Mouse (Mus musculus): ENCODE results near the gene Drg1. TPM values are rescaled to one million over a fixed set of nuclear protein-coding genes. Genes with fewer than 3 reads are reported as not detected.

The Drg1 gene
- total and polyA plus RNA-seq, 2 experiments from 2014 or later: 73.1 to 176 TPM

Other genes with a start within 250 kb of the Drg1 start
- 16.9 and 18.2 TPM in 2 replicates for gene Sfi1, start 73.0 kb downstream of the Drg1 start, total RNA-seq (2014; rRNA removed)
- 9.5 and 9.9 TPM in 2 replicates for gene Sfi1, start 73.0 kb downstream of the Drg1 start, polyA plus RNA-seq (2015; fragmentation: Nextera tagmentation; extraction: Ambion mirVana)
- gene Eif4enif1, start 64.0 kb downstream of the Drg1 start, total RNA-seq (2014; rRNA removed): 42.1 and 47.7 TPM in 2 replicates
- gene Eif4enif1, start 64.0 kb downstream of the Drg1 start, polyA plus RNA-seq (2015; fragmentation: Nextera tagmentation; extraction: Ambion mirVana): 35.2 and 35.3 TPM in 2 replicates
- gene Patz1, start 22.5 kb upstream of the Drg1 start, total RNA-seq (2014; rRNA removed): 89.6 and 97.1 TPM in 2 replicates
- 38.8 and 40.4 TPM in 2 replicates for gene Patz1, start 22.5 kb upstream of the Drg1 start, polyA plus RNA-seq (2015; fragmentation: Nextera tagmentation; extraction: Ambion mirVana)
- 34.3 and 40.9 TPM in 2 replicates for gene Pik3ip1, start 64.0 kb upstream of the Drg1 start, total RNA-seq (2014; rRNA removed)
- 41.6 and 45.4 TPM in 2 replicates for gene Pik3ip1, start 64.0 kb upstream of the Drg1 start, polyA plus RNA-seq (2015; fragmentation: Nextera tagmentation; extraction: Ambion mirVana)
- gene Limk2, start 142.8 kb upstream of the Drg1 start, total RNA-seq (2014; rRNA removed): 206 and 235 TPM in 2 replicates
- 110 and 113 TPM in 2 replicates for gene Limk2, start 142.8 kb upstream of the Drg1 start, polyA plus RNA-seq (2015; fragmentation: Nextera tagmentation; extraction: Ambion mirVana)
- 36.1 and 40.2 TPM in 2 replicates for gene Rnf185, start 185.9 kb upstream of the Drg1 start, total RNA-seq (2014; rRNA removed)
- 31.4 and 36.6 TPM in 2 replicates for gene Rnf185, start 185.9 kb upstream of the Drg1 start, polyA plus RNA-seq (2015; fragmentation: Nextera tagmentation; extraction: Ambion mirVana)
- gene Pla2g3, start 221.9 kb upstream of the Drg1 start, total RNA-seq (2014; rRNA removed): 30.4 and 34.8 TPM in 2 replicates
- 18.5 and 21.2 TPM in 2 replicates for gene Pla2g3, start 221.9 kb upstream of the Drg1 start, polyA plus RNA-seq (2015; fragmentation: Nextera tagmentation; extraction: Ambion mirVana)
- gene Inpp5j, start 238.4 kb upstream of the Drg1 start, total RNA-seq (2014; rRNA removed): 9.4 and 11.7 TPM in 2 replicates
- gene Inpp5j, start 238.4 kb upstream of the Drg1 start, polyA plus RNA-seq (2015; fragmentation: Nextera tagmentation; extraction: Ambion mirVana): 14.6 and 15.3 TPM in 2 replicates
- gene Selenom, start 248.3 kb upstream of the Drg1 start, total RNA-seq (2014; rRNA removed): 321 and 384 TPM in 2 replicates
- 359 and 389 TPM in 2 replicates for gene Selenom, start 248.3 kb upstream of the Drg1 start, polyA plus RNA-seq (2015; fragmentation: Nextera tagmentation; extraction: Ambion mirVana)

All from hindbrain, postnatal 0 days (tissue).